Mouse (Mus musculus): ENCODE measurements at regions not wholly inside any gene's neighbourhood (a gene's known extent, or its start where the extent isn't known, plus 50 kb on each side); places are given as distances from the start of the nearest gene placed in this dataset.
"Not testable (repeated sequence)": the region's sequence is repeated elsewhere in the genome, so short reads cannot be mapped to it uniquely, and the experiment has no call there.

DNA sequence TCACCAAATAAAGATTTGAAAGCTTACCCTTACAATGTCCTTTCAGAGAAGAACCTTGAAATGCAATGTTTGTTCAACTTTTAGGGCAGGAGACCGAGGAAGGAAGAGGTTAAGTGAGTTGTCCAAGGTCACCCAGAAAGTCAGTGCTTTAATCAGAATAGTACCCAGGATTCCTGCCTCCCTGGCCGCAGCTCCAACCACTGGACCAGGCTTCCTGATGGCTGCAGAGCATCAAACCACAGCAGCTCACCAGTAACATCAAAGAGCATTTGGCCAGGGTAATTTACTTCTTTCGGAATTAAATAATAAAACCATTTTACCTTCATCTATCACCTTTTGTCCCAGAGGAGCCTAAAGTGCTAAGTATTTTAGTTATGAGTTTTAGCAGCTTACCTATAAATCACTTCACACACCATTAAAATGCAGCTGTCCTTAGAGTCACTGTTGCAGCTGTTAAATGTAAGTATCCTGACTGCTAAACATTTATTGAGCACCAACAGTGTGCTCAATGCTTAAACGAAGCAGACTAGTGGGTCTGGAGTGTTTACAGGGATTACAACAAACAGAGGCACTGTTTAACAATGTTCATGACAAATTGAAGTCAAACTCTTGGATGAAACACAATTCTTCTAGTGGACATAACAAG, 306.1 kb downstream of the Zpld1 start:
- H3K27me3 ChIP-seq (replicated peaks) = no peaks in the 10 kb centered on the region
- H3K27ac ChIP-seq (replicated peaks) = no peak overlapping the region
- H3K9me3 ChIP-seq = no peaks in the 10 kb centered on the region
- WGBS = 60% methylated on average over 4 of the region's 4 CpGs
- no peak overlapping the region for H3K9ac ChIP-seq
- no peak for ATAC-seq (ENCODE audit: extremely low read depth, insufficient number of reproducible peaks, low FRiP score, low TSS enrichment)
- H3K4me2 ChIP-seq = no peak overlapping the region
- no peaks in the 10 kb centered on the region for H3K36me3 ChIP-seq
- H3K4me1 ChIP-seq = no peaks in the 10 kb centered on the region
- no peak overlapping the region for H3K4me3 ChIP-seq

DNA sequence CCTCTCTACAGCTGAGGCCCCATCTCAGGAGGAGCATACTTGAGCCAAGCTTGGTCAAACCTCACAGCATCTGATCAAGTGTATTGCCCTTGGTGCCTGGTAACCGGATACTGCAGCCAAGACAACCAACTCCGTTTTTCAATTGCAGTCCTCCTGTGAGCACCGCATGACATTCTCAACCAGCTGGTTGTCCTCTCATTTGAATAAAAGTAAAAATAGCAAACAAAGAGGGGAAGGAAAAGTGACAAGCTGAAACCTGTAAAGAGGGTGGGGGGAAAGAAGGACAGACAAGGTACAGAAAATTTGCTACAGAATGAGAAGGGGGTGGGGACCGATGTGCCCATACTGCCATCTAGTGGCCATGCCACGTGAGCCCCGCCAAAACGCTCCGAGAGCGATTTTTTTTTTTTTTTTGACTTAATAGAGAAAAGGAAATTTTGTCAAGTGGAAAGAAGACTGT, 314.0 kb downstream of the Zpld1 start:
- Histone ChIP-seq H3K9me3 (no peaks in the 10 kb centered on the region), H3K4me2 (peak overlapping the region; percentile 60), H3K9ac (no peak overlapping the region), H3K27ac (replicated peaks) (no peak overlapping the region), H3K27me3 (replicated peaks) (no peaks in the 10 kb centered on the region), H3K4me3 (peak overlapping the region; percentile 31), H3K4me1 (no peaks in the 10 kb centered on the region), H3K36me3 (no peaks in the 10 kb centered on the region)
- WGBS = 3% methylated on average over 9 of the region's 9 CpGs
- no peak for ATAC-seq (ENCODE audit: extremely low read depth, insufficient number of reproducible peaks, low FRiP score, low TSS enrichment)

DNA sequence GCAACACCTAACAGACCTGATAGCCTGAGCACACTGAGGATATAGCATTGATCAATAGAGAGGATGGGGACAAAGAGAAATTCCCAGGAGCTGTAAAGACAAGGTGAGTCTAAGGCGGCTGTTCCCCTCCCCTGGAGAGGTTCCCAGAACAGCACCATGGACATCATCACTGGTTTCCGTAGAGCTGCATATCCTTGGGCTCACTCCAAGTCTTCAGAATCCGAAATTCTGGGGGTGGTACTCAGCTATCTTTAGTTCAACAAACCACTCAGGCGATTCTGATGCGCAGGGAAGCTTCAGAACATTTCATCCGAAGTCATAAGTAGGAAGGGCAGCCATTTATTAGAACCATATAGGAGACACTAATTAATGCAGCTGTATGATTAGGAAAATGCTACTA, 327.4 kb downstream of the Zpld1 start:
- 64% methylated on average over 6 of the region's 6 CpGs for WGBS
- Histone ChIP-seq H3K4me3 (no peak overlapping the region), H3K9me3 (no peaks in the 10 kb centered on the region), H3K4me2 (no peak overlapping the region), H3K4me1 (no peaks in the 10 kb centered on the region), H3K9ac (no peak overlapping the region), H3K27ac (replicated peaks) (no peak overlapping the region), H3K36me3 (no peaks in the 10 kb centered on the region), H3K27me3 (replicated peaks) (no peaks in the 10 kb centered on the region)
- ATAC-seq (ENCODE audit: extremely low read depth, insufficient number of reproducible peaks, low FRiP score, low TSS enrichment) = no peak

DNA sequence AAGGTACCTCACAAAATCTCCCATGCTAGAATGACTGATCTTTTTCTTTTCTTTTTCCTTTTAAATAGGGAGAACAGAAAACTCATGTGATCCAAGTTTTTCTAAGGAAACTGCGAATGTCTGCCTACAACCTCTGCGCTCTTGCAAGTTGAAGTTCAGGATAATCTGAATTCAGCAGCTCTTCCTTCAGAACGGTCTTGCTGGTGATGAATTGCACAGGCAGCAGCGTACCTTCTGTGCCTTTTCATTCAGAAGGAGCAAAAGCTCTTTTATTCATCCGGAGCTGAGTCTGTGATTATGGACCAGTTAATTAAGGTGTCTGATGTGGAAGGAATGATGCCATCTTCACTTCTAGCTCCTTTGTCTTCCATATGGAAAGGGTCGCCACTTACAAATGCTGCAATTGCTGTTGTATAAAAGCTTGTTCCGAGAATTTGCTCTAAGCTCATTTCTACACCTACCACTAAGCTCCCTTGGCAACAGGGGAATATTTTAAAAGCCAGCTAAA, 353.9 kb downstream of the Zpld1 start:
- Histone ChIP-seq H3K9ac (no peak overlapping the region), H3K4me3 (no peak overlapping the region), H3K4me1 (no peaks in the 10 kb centered on the region), H3K4me2 (no peak overlapping the region), H3K27me3 (replicated peaks) (no peaks in the 10 kb centered on the region), H3K27ac (replicated peaks) (no peak overlapping the region), H3K36me3 (no peaks in the 10 kb centered on the region), H3K9me3 (no peaks in the 10 kb centered on the region)
- WGBS = 79% methylated on average over 7 of the region's 7 CpGs
- ATAC-seq (ENCODE audit: extremely low read depth, insufficient number of reproducible peaks, low FRiP score, low TSS enrichment) = no peak

DNA sequence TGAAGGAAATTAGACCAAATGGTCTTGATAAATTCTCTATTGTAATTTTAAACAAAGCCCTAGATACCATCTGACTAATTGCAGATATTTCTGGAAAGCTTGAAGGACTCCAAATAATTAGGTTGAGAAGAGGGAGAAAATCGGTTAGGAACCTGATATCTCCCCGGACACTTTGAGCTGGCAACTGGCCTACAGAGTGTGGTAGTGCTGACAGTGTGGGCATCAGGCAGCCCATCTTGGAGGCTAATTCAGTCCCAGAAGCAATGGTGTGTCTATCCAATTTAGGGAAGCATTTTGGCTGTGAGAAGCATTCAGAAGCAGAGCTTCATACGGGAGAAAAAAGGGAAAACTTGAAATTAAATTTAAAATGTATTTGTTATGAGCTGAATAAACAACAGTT, 369.5 kb downstream of the Zpld1 start:
- Histone ChIP-seq H3K27me3 (replicated peaks) (no peaks in the 10 kb centered on the region), H3K4me3 (no peak overlapping the region), H3K27ac (replicated peaks) (no peak overlapping the region), H3K9ac (no peak overlapping the region), H3K36me3 (no peaks in the 10 kb centered on the region), H3K4me2 (no peak overlapping the region), H3K4me1 (no peaks in the 10 kb centered on the region), H3K9me3 (no peaks in the 10 kb centered on the region; the same call in 1 of the 2 replicates)
- WGBS = 67% methylated on average over 3 of the region's 3 CpGs
- ATAC-seq (ENCODE audit: extremely low read depth, insufficient number of reproducible peaks, low FRiP score, low TSS enrichment) = no peak

DNA sequence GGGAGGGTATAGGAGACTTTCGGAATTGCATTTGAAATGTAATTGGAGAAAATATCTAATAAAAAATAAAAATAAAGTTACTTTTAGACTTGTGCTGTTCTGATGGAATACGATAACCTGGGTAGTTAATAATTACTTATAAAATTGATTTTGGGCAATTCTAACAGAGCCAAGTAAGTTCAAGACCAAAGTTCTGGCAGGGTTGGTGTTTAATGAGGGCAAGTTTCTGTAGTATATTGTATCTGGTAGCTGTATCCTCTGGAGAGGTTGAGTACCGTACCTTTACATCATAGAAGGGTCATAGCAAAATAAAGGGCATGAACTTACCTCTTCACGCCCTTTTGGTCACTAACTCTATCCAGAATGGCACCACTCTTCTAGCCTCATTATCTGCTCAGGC, 394.9 kb downstream of the Zpld1 start:
- no peak for ATAC-seq (ENCODE audit: extremely low read depth, insufficient number of reproducible peaks, low FRiP score, low TSS enrichment)
- H3K4me2 ChIP-seq = no peak overlapping the region
- H3K9ac ChIP-seq = no peak overlapping the region
- no peak overlapping the region for H3K4me3 ChIP-seq
- no peaks in the 10 kb centered on the region for H3K36me3 ChIP-seq
- H3K9me3 ChIP-seq = no peaks in the 10 kb centered on the region
- no peaks in the 10 kb centered on the region for H3K27me3 ChIP-seq (replicated peaks)
- WGBS = 88% methylated on average over 4 of the region's 4 CpGs
- H3K4me1 ChIP-seq = no peaks in the 10 kb centered on the region
- no peak overlapping the region for H3K27ac ChIP-seq (replicated peaks)

DNA sequence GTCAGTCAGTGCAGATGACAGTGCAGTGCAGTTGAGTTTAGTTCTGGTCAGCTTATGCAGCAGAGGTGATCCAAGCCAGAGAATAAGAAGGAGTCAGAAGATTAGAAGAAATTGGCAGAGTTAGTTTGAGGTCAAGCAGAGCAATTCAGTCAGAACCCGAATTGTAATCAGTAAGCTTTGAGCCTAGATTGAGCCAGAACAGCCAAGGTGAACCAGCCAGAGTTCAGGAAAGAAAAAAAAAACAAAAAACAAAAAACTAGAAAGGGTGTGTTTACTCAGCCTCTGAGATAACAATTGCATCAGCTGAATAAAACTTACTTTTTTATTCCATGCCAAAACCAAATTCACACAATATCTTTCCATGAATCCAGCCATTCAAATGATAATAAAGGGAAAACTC, 396.3 kb downstream of the Zpld1 start:
- no peak for ATAC-seq (ENCODE audit: extremely low read depth, insufficient number of reproducible peaks, low FRiP score, low TSS enrichment)
- no peaks in the 10 kb centered on the region for H3K36me3 ChIP-seq
- H3K4me3 ChIP-seq = no peak overlapping the region
- 77% methylated on average over 1 of the region's 1 CpGs for WGBS
- H3K9me3 ChIP-seq = no peaks in the 10 kb centered on the region
- H3K27me3 ChIP-seq (replicated peaks) = no peaks in the 10 kb centered on the region
- H3K4me1 ChIP-seq = no peaks in the 10 kb centered on the region
- no peak overlapping the region for H3K4me2 ChIP-seq
- H3K27ac ChIP-seq (replicated peaks) = no peak overlapping the region
- no peak overlapping the region for H3K9ac ChIP-seq

DNA sequence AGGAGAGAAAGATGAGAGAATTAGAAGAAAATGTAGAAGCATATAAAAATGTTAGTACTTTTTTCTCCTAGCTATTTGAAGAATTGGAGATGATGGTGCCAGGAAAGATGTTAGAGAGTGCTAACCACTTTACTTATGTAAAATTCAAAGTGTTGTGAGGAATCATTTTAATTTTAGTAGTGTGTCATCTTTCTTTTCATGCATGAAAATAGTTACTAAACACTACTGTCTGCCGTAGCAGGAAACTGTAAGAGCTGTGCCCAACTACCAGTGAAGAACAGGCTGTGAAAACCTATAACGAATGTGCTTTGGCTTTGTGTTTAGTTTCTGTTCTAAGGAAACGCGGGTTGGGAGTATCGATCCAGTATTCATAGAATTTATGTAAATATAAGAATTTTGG, 403.1 kb downstream of the Zpld1 start:
- no peak for ATAC-seq (ENCODE audit: extremely low read depth, insufficient number of reproducible peaks, low FRiP score, low TSS enrichment)
- Histone ChIP-seq H3K9me3 (no peaks in the 10 kb centered on the region), H3K27ac (replicated peaks) (no peak overlapping the region), H3K9ac (no peak overlapping the region), H3K36me3 (no peaks in the 10 kb centered on the region), H3K4me3 (no peak overlapping the region), H3K4me1 (no peaks in the 10 kb centered on the region), H3K27me3 (replicated peaks) (no peaks in the 10 kb centered on the region), H3K4me2 (no peak overlapping the region)
- WGBS = 85% methylated on average over 5 of the region's 5 CpGs

DNA sequence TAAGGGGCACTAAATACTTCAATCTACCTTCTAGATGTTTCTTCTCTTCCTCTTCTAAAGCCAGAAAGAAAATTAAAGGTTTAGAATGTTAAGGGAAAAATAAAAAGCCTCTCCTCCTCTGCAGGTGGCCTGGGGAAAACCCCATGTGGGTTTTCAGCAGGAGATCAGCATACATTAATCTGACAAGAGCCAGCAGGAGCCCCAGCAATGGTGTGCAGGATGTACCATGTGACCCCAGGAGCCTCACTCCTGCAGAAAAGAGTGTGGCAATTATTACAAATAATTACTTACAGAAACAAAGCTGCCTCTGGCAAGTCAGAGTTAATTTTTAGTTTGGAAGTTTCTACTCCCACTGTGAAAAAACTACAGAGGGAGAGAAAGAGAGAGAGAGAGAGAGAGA, 440.4 kb downstream of the Zpld1 start:
- H3K9ac ChIP-seq = no peak overlapping the region
- no peak overlapping the region for H3K4me2 ChIP-seq
- ATAC-seq (ENCODE audit: extremely low read depth, insufficient number of reproducible peaks, low FRiP score, low TSS enrichment) = no peak
- no peak overlapping the region for H3K27ac ChIP-seq (replicated peaks)
- H3K36me3 ChIP-seq = no peaks in the 10 kb centered on the region
- H3K27me3 ChIP-seq (replicated peaks) = no peaks in the 10 kb centered on the region
- H3K4me1 ChIP-seq = no peaks in the 10 kb centered on the region
- no peaks in the 10 kb centered on the region for H3K9me3 ChIP-seq
- no peak overlapping the region for H3K4me3 ChIP-seq

DNA sequence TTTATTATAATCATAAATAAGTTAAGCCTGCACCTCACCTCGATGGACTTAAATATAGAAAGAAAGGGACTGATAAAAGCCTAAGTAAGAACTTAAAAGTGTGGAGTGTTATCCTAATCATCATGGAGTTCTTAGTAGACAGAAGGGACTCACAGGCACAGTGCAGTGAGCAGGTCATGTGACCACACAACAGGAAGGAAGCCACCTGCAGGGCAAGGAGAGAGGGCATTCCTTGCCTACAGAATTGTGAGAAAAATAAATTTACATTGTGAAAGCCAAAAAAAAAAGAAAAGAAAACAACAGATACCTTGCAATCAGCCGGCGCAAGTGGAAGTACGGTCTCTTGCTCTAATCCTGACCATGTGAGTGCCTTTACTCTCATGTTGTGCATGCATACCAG, 454.8 kb downstream of the Zpld1 start:
- H3K4me3 ChIP-seq; H3K36me3 ChIP-seq; H3K9ac ChIP-seq; H3K27me3 ChIP-seq (replicated peaks); H3K9me3 ChIP-seq; H3K27ac ChIP-seq (replicated peaks); ATAC-seq (ENCODE audit: extremely low read depth, insufficient number of reproducible peaks, low FRiP score, low TSS enrichment); H3K4me1 ChIP-seq; H3K4me2 ChIP-seq: not testable (repeated sequence)
- 81% methylated on average over 4 of the region's 4 CpGs for WGBS

Data from heart, embryonic 13.5 days (tissue).